Mouse (Mus musculus): ENCODE data around the gene Colgalt1.

DNA sequence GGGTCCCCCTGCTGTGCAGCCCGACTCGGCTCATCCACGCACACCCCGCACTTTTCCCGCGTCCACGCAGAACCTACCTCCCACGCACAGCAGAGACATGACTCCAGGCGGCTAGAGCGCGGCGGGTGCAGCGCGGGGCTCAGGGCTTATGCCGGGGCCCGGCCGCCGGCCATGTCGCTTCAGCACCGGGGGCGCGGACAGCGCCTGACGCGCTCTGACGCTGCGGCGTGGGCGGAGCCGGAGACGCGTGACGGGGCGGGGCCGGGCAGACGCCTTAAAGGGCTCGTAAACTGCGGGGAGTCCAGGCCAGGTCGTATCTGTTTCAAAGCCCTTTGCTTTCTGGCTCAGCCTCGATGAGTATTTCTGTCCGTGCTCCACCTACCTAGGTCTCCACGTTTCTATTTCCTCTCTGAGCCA is 60.8 kb downstream of the Colgalt1 start, which contains the start of gene Unc13a:
- TF ChIP-seq TAL1 (IDR thresholded peaks at IDR 0.05; ENCODE audit: low read length) (no peak), GATA1 (IDR thresholded peaks at IDR 0.05; ENCODE audit: low read length) (no peak)
